Mouse (Mus musculus) liver, postnatal 0 days (tissue): ENCODE data around the gene Foxa3.
"Not testable (repeated sequence)": the region's sequence is repeated elsewhere in the genome, so short reads cannot be mapped to it uniquely, and the experiment has no call there.

ENCODE experiments used
- CTCF ChIP-seq: sonication (generic); IDR thresholded peaks from 2 replicates; pipeline ENCODE4 v1.5.1; 2016; ENCODE audit warnings: antibody characterized with exemption, low read depth
- EP300 ChIP-seq: IDR thresholded peaks from 2 replicates; pipeline ENCODE4 v1.6.1; 2016; ENCODE audit warnings: antibody characterized with exemption, low read depth, mild to moderate bottlenecking

GRCm38 (mm10) chr7:19071024-19071423 lies 47.7 kb upstream of the Foxa3 start:
- not testable (repeated sequence) for TF ChIP-seq EP300
- TF ChIP-seq CTCF: peak; percentile 46
